Mouse (Mus musculus) neural tube, embryonic 14.5 days (tissue): Measurements from ENCODE around the gene Scamp5. TPM values are rescaled to one million over a fixed set of nuclear protein-coding genes. Genes with fewer than 3 reads are reported as not detected.
A peak's percentile ranks its signal among the peaks of the same experiment; 100 is the strongest.

Experiments used
- ATAC-seq: fragments of 200-750 bp; cut with Nextera tagmentation; 2 replicates; pipeline ENCODE4 v1.8.0; 2017; ENCODE audit warnings: low read depth, mild to moderate bottlenecking, moderate TSS enrichment, moderate library complexity
- H3K27ac ChIP-seq: fragments of 300-500 bp; sonication (generic); 2 replicates; pipeline ENCODE4 v1.5.1; 2014; ENCODE audit warnings: low read depth, mild to moderate bottlenecking, control low read depth, low read length, moderate library complexity, mixed read lengths
- H3K27me3 ChIP-seq: fragments of 300-500 bp; sonication (generic); 2 replicates; pipeline ENCODE4 v1.6.1; 2014; ENCODE audit warnings: low read length; ENCODE audit not compliant: control insufficient read depth, insufficient read depth
- H3K36me3 ChIP-seq: fragments of 300-500 bp; sonication (generic); 2 replicates; pipeline ENCODE4 v1.6.1; 2014; ENCODE audit warnings: low read length, mixed read lengths; ENCODE audit not compliant: control insufficient read depth, insufficient read depth
- H3K4me1 ChIP-seq: fragments of 300-500 bp; sonication (generic); 2 replicates; pipeline ENCODE4 v1.6.1; 2014; ENCODE audit warnings: low read length; ENCODE audit not compliant: control insufficient read depth, insufficient read depth
- H3K4me2 ChIP-seq: fragments of 300-500 bp; sonication (generic); 2 replicates; pipeline ENCODE4 v1.6.1; 2014; ENCODE audit warnings: mild to moderate bottlenecking, low read depth, low read length, control low read depth
- H3K4me3 ChIP-seq: fragments of 300-500 bp; sonication (generic); 2 replicates; pipeline ENCODE4 v1.5.1; 2014; ENCODE audit warnings: low read depth, low read length, control low read depth, mixed read lengths
- H3K9ac ChIP-seq: fragments of 300-500 bp; sonication (generic); replicated peaks from 2 replicates; pipeline ENCODE4 v1.6.1; 2014; ENCODE audit warnings: low read depth, mild to moderate bottlenecking, control low read depth, low read length, mixed read lengths
- H3K9me3 ChIP-seq: fragments of 300-500 bp; sonication (generic); 2 replicates; pipeline ENCODE4 v1.6.1; 2016; ENCODE audit warnings: low read length; ENCODE audit not compliant: control insufficient read depth
- WGBS: fragments of 180-500 bp; shearing (Covaris S2); extraction: QIAGEN DNeasy Blood & Tissue Kit; methylation state at CpG from one replicate; pipeline ENCODE4 v1.1.7; 2014; 5-methylcytosine and 5-hydroxymethylcytosine counted together
- polyA plus RNA-seq: library from polyadenylated mRNA; unstranded; fragments of >200 nt; fragmentation: Nextera tagmentation; extraction: Ambion mirVana; gene quantifications from 2 replicates; pipeline ENCODE4 v1.2.1, GENCODE M21; 2014

Scamp5 gene
- polyA plus RNA-seq, 1 experiment from 2014 or later = 73.7 TPM

DNA sequence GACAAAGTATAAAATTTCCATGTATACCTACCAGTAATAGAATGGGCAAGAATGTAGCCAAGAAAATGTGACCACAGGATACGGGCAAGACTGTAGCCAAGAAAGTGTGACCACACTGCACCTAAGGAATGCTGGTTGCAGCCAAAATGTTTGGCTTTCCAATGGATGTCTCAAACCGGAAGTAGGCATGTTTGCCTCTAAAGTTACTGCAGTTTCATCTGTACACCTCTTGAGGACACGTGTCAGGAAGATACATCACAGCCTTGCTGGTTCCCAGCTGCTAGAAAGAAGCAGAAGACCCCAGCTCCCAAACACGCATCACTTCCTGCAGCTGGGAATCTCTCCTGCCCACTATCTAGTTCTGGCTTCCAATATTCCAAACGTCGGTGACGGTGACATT is 28.8 kb downstream of the Scamp5 start:
- no peak overlapping the region for H3K9ac ChIP-seq
- peak overlapping the region; percentile 68 for H3K4me2 ChIP-seq
- H3K4me3 ChIP-seq = peak overlapping the region; percentile 47; the same call in 1 of the 2 replicates
- WGBS = 51% methylated on average over 7 of the region's 7 CpGs
- H3K9me3 ChIP-seq = no peaks in the 10 kb centered on the region
- H3K36me3 ChIP-seq = peaks cover 23% of the 10 kb centered on the region; the same call in 1 of the 2 replicates
- ATAC-seq = no peak
- H3K4me1 ChIP-seq = no peaks in the 10 kb centered on the region
- no peaks in the 10 kb centered on the region for H3K27me3 ChIP-seq
- H3K27ac ChIP-seq = no peak overlapping the region

DNA sequence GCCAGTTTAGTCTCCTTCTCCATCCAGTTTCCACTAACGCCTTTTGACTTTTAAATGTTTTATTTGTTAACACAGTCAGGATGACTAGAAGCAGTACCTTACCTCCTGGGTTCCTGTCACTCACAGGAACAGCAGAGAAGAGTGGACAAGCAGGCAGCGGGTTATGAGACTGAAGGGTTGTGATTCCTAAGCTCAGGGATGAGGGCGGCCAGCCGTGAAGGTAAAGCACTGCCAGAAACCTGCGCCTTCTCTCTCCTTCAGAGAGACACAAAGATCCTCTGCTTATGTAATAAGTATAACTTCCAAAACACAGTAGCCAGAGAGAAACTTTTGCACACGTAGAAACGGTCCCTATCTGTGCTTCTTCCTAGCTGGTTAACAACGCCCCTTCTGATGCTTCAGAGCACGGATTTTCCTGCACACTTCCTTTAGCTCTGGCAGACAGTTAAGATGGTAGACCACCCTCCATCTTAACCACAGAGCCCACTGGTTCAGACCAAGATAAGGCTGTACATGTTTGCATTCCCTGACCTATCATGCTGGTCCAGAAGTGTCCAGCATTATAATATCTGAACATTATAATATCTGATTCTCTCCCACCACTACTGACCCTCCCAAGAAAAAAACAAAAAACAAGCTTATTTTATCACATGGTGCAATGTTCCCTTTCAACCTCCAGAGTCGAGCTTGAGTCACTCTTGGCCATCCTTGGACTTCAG is 29.8 kb downstream of the Scamp5 start:
- Histone ChIP-seq H3K9ac (no peak overlapping the region), H3K4me3 (no peak overlapping the region), H3K27me3 (no peaks in the 10 kb centered on the region), H3K4me2 (no peak overlapping the region), H3K4me1 (peaks cover 6% of the 10 kb centered on the region; the same call in 1 of the 2 replicates), H3K27ac (no peak overlapping the region), H3K36me3 (peaks cover 15% of the 10 kb centered on the region; the same call in 1 of the 2 replicates), H3K9me3 (no peaks in the 10 kb centered on the region)
- 92% methylated on average over 10 of the region's 10 CpGs for WGBS
- no peak for ATAC-seq

DNA sequence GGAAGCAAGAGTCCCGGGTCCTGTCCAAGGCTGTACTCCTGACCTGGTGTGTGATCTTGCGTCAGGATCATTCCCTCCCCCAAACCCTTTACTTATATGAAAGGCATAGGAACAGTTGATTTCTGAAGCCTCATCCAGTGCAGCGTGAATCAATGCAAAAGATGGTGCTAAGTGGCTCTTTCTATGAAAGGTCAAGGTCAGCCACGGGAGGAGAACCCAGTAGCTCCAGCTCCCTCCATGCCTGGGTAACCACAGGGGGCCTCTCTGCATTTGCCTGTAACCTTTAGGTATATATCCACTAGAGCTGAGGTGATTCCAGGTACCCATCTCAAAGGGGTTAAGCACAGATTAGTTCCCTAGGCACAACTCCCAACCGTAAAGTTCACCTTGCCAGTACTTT is 31.7 kb downstream of the Scamp5 start:
- 90% methylated on average over 5 of the region's 5 CpGs for WGBS
- Histone ChIP-seq H3K4me1 (peaks cover 11% of the 10 kb centered on the region; the same call in 1 of the 2 replicates), H3K27ac (no peak overlapping the region), H3K9ac (no peak overlapping the region), H3K9me3 (no peaks in the 10 kb centered on the region), H3K4me3 (no peak overlapping the region), H3K27me3 (no peaks in the 10 kb centered on the region), H3K36me3 (no peaks in the 10 kb centered on the region), H3K4me2 (no peak overlapping the region)
- ATAC-seq = no peak

GRCm38 (mm10) chr9:57434405-57435165 is 33.3 kb downstream of the Scamp5 start:
- no peaks in the 10 kb centered on the region for H3K36me3 ChIP-seq
- H3K4me1 ChIP-seq = peaks cover 11% of the 10 kb centered on the region; the same call in 1 of the 2 replicates
- no peaks in the 10 kb centered on the region for H3K9me3 ChIP-seq
- H3K4me2 ChIP-seq = no peak overlapping the region
- no peak overlapping the region for H3K27ac ChIP-seq
- no peak overlapping the region for H3K4me3 ChIP-seq
- H3K27me3 ChIP-seq = no peaks in the 10 kb centered on the region
- WGBS = 92% methylated on average over 11 of the region's 11 CpGs
- ATAC-seq = no peak
- no peak overlapping the region for H3K9ac ChIP-seq

GRCm38 (mm10) chr9:57433097-57434032 is 34.5 kb downstream of the Scamp5 start:
- Histone ChIP-seq H3K27ac (no peak overlapping the region), H3K9ac (0 out of 2 replicates have a peak overlapping the region, but pooled peaks have one; percentile 13), H3K9me3 (no peaks in the 10 kb centered on the region), H3K4me2 (no peak overlapping the region), H3K27me3 (no peaks in the 10 kb centered on the region), H3K4me1 (peaks cover 11% of the 10 kb centered on the region; the same call in 1 of the 2 replicates), H3K4me3 (no peak overlapping the region), H3K36me3 (no peaks in the 10 kb centered on the region)
- WGBS = 16% methylated on average over 11 of the region's 11 CpGs
- peak; percentile 57; the same call in 1 of the 2 replicates for ATAC-seq

GRCm38 (mm10) chr9:57432480-57432879 is 35.4 kb downstream of the Scamp5 start:
- Histone ChIP-seq H3K36me3 (no peaks in the 10 kb centered on the region), H3K9me3 (no peaks in the 10 kb centered on the region), H3K4me2 (no peak overlapping the region), H3K27ac (no peak overlapping the region), H3K4me3 (no peak overlapping the region), H3K27me3 (no peaks in the 10 kb centered on the region), H3K9ac (no peak overlapping the region), H3K4me1 (peaks cover 11% of the 10 kb centered on the region; the same call in 1 of the 2 replicates)
- ATAC-seq = no peak; the same call in 1 of the 2 replicates
- 82% methylated on average over 3 of the region's 3 CpGs for WGBS

GRCm38 (mm10) chr9:57431202-57431601 is 36.7 kb downstream of the Scamp5 start:
- H3K9ac ChIP-seq = no peak overlapping the region
- 44% methylated on average over 9 of the region's 9 CpGs for WGBS
- no peaks in the 10 kb centered on the region for H3K9me3 ChIP-seq
- no peaks in the 10 kb centered on the region for H3K27me3 ChIP-seq
- H3K36me3 ChIP-seq = no peaks in the 10 kb centered on the region
- no peak overlapping the region for H3K27ac ChIP-seq
- H3K4me1 ChIP-seq = peaks cover 11% of the 10 kb centered on the region; the same call in 1 of the 2 replicates
- H3K4me3 ChIP-seq = no peak overlapping the region
- H3K4me2 ChIP-seq = no peak overlapping the region
- no peak for ATAC-seq

DNA sequence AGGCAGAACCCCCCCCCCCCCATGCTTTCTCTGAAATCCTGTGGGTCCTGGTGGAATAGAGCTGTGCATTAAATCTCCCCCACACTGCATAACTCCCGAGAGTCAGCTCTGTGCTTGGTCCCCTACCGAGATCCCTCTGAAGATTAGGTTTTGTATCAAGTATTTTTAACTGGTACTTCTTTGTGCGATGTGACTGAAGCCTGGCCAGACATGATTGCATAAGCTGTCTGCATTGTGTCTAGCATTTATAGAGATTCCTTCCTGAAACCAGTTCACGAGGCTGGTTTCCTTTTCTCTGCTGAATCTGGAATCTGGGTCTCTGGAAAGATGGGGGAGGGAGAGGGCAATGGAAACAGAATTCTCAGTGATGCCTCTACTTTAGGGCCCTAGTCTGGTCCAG is 39.5 kb downstream of the Scamp5 start:
- no peak overlapping the region for H3K4me3 ChIP-seq
- WGBS = 63% methylated on average over 4 of the region's 4 CpGs
- no peaks in the 10 kb centered on the region for H3K36me3 ChIP-seq
- peaks cover 9% of the 10 kb centered on the region; the same call in 1 of the 2 replicates for H3K4me1 ChIP-seq
- H3K9ac ChIP-seq = no peak overlapping the region
- H3K27me3 ChIP-seq = no peaks in the 10 kb centered on the region
- no peak for ATAC-seq
- H3K27ac ChIP-seq = no peak overlapping the region
- no peaks in the 10 kb centered on the region for H3K9me3 ChIP-seq
- H3K4me2 ChIP-seq = no peak overlapping the region
